Mouse (Mus musculus): ENCODE results near the gene Gm12185. TPM values are rescaled to one million over a fixed set of nuclear protein-coding genes. Genes with fewer than 3 reads are reported as not detected.
"Not testable (repeated sequence)": the region's sequence is repeated elsewhere in the genome, so short reads cannot be mapped to it uniquely, and the experiment has no call there.

Gm12185 gene
- polyA plus RNA-seq, 1 experiment from 2014 or later: not detected

- not testable (repeated sequence) for H3K36me3 ChIP-seq (ENCODE audit: control insufficient read depth, insufficient read depth, low read length); H3K4me3 ChIP-seq (ENCODE audit: low read depth, low read length); H3K27me3 ChIP-seq (ENCODE audit: control insufficient read depth, insufficient read depth, low read length); ATAC-seq (ENCODE audit: low FRiP score); DNase-seq (ENCODE audit: low spot score, missing footprints); H3K4me2 ChIP-seq; H3K27ac ChIP-seq (ENCODE audit: low read depth, low read length); H3K4me1 ChIP-seq (ENCODE audit: control insufficient read depth, insufficient read depth, low read length); H3K9ac ChIP-seq (ENCODE audit: low read length); H3K9me3 ChIP-seq (ENCODE audit: control insufficient read depth, low read length)
- WGBS: 84% methylated on average over 1 of the region's 1 CpGs
Measured at GRCm38 (mm10) chr11:48933422-48933821, 58.6 kb downstream of the Gm12185 start.

DNA sequence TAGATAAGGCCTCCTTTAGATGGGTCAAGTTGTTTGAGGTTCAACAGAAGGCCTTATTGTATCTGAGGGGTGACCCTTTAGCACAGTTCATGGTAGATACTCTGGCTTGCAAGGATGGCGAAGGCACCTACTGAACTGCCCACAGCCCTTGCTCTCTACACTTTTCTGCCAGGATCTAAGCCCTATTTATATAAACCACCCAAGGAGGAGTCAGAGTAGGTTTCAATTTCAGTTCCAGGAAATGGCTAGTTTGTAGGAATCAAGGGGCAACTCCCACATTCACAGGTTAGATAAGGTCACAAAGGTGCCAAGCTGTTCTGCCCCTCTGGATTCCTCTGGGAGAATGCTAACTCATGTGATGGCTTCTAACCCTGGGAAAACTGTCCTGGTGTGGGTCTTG is 64.0 kb downstream of the Gm12185 start:
- H3K4me3 ChIP-seq (ENCODE audit: low read depth, low read length); H3K36me3 ChIP-seq (ENCODE audit: control insufficient read depth, insufficient read depth, low read length); H3K27ac ChIP-seq (ENCODE audit: low read depth, low read length); H3K9me3 ChIP-seq (ENCODE audit: control insufficient read depth, low read length); H3K9ac ChIP-seq (ENCODE audit: low read length); H3K27me3 ChIP-seq (ENCODE audit: control insufficient read depth, insufficient read depth, low read length); H3K4me2 ChIP-seq; ATAC-seq (ENCODE audit: low FRiP score); DNase-seq (ENCODE audit: low spot score, missing footprints); H3K4me1 ChIP-seq (ENCODE audit: control insufficient read depth, insufficient read depth, low read length): not testable (repeated sequence)
- 89% methylated on average over 1 of the region's 1 CpGs for WGBS

DNA sequence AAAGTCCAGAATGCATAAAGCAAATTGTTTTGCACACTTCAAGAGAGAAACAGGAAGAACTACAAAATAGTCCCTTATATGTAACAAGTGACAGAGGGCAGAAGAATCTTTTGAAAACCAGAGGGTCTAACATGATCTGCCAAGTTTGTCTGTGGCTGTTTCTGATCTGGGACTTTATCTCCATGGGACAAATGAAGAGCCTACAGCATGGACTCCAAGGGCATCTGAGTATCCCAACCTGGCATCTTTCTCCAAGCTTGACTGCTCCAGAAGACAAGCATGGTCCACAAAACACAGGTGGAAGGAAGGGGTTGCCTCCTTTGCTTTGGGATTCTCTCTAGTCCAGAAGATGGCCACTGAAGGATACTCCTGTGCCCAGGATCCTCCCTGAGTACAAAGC is 65.6 kb downstream of the Gm12185 start:
- H3K4me3 ChIP-seq (ENCODE audit: low read depth, low read length); H3K36me3 ChIP-seq (ENCODE audit: control insufficient read depth, insufficient read depth, low read length); H3K9ac ChIP-seq (ENCODE audit: low read length); DNase-seq (ENCODE audit: low spot score, missing footprints); ATAC-seq (ENCODE audit: low FRiP score); H3K4me2 ChIP-seq; H3K9me3 ChIP-seq (ENCODE audit: control insufficient read depth, low read length); H3K27ac ChIP-seq (ENCODE audit: low read depth, low read length); H3K4me1 ChIP-seq (ENCODE audit: control insufficient read depth, insufficient read depth, low read length); H3K27me3 ChIP-seq (ENCODE audit: control insufficient read depth, insufficient read depth, low read length): not testable (repeated sequence)

GRCm38 (mm10) chr11:48923818-48924217 is 68.2 kb downstream of the Gm12185 start:
- H3K4me2 ChIP-seq; H3K36me3 ChIP-seq (ENCODE audit: control insufficient read depth, insufficient read depth, low read length); H3K9ac ChIP-seq (ENCODE audit: low read length); H3K4me3 ChIP-seq (ENCODE audit: low read depth, low read length); H3K27me3 ChIP-seq (ENCODE audit: control insufficient read depth, insufficient read depth, low read length); DNase-seq (ENCODE audit: low spot score, missing footprints); H3K27ac ChIP-seq (ENCODE audit: low read depth, low read length); ATAC-seq (ENCODE audit: low FRiP score); H3K4me1 ChIP-seq (ENCODE audit: control insufficient read depth, insufficient read depth, low read length); H3K9me3 ChIP-seq (ENCODE audit: control insufficient read depth, low read length): not testable (repeated sequence)
- 84% methylated on average over 5 of the region's 5 CpGs for WGBS

DNA sequence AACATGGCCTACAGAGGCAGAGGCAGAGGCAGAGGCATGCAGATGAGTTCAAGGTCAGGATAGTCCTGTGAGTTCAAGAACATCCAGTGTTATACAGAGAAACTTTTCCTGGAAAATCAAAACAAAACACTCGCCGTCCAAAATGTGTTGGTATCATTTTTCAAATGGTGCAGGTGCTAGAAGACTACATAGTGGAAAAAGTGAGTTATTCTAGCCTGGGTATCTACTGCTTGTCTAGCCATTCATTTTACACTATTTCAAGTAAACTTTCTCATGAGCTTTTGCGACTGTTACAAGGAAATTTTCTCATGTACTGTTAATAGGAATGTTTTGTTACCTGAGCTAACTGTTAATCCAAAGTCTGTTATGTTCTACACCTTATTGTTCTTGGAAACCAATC is 73.6 kb downstream of the Gm12185 start:
- Histone ChIP-seq H3K9me3 (ENCODE audit: control insufficient read depth, low read length) (no peaks in the 10 kb centered on the region), H3K27ac (ENCODE audit: low read depth, low read length) (no peak overlapping the region), H3K4me2 (no peak overlapping the region), H3K4me3 (ENCODE audit: low read depth, low read length) (no peak overlapping the region), H3K36me3 (ENCODE audit: control insufficient read depth, insufficient read depth, low read length) (no peaks in the 10 kb centered on the region), H3K27me3 (ENCODE audit: control insufficient read depth, insufficient read depth, low read length) (no peaks in the 10 kb centered on the region), H3K4me1 (ENCODE audit: control insufficient read depth, insufficient read depth, low read length) (no peaks in the 10 kb centered on the region), H3K9ac (ENCODE audit: low read length) (no peak overlapping the region)
- WGBS: 90% methylated on average over 3 of the region's 3 CpGs
- ATAC-seq (ENCODE audit: low FRiP score) (no peak), DNase-seq (ENCODE audit: low spot score, missing footprints) (no peak)

DNA sequence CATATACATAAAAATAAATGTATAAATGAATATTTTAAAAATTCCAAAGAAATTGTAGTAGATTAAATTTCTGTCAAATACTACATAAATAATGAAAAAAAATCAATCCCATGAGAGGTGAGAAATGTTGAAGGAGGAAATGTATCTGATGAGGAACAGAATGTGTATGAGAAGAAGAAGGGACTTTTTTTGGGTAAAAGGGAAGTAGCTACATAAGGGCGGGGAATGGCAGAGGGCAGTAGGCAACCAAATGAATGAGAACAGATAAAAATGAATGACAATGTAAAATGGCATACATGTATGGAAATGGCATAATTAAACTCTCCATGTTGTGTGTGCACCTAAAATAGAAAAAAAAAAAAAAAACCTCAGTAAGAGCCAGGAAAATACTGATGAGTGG is 78.4 kb downstream of the Gm12185 start:
- ATAC-seq (ENCODE audit: low FRiP score) (no peak), DNase-seq (ENCODE audit: low spot score, missing footprints) (no peak)
- no peaks in the 10 kb centered on the region for H3K27me3 ChIP-seq (ENCODE audit: control insufficient read depth, insufficient read depth, low read length)
- H3K9me3 ChIP-seq (ENCODE audit: control insufficient read depth, low read length): no peaks in the 10 kb centered on the region
- no peak overlapping the region for H3K27ac ChIP-seq (ENCODE audit: low read depth, low read length)
- no peak overlapping the region for H3K9ac ChIP-seq (ENCODE audit: low read length)
- H3K36me3 ChIP-seq (ENCODE audit: control insufficient read depth, insufficient read depth, low read length): no peaks in the 10 kb centered on the region
- H3K4me1 ChIP-seq (ENCODE audit: control insufficient read depth, insufficient read depth, low read length): no peaks in the 10 kb centered on the region
- no peak overlapping the region for H3K4me2 ChIP-seq
- no peak overlapping the region for H3K4me3 ChIP-seq (ENCODE audit: low read depth, low read length)
- 97% methylated on average over 1 of the region's 1 CpGs for WGBS

DNA sequence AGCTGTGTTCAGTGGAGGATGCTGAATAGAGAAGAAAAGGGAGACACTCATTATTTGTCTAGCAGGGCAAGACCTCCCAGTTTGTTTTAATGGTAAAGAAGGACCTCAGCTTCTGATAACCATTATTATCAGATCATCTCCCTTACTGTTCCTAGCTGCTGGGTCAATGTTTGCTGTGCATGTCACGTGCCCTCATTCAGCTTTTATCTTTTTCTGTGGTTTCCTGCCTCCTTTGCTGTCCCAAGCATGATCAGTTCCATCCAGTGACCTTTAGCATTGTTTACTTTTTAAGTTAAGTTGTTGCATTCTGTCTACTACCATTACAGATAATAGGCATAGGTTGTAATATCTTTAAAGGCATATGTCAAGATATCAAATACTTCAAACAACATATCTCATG is 83.6 kb downstream of the Gm12185 start:
- WGBS: 64% methylated on average over 1 of the region's 1 CpGs

DNA sequence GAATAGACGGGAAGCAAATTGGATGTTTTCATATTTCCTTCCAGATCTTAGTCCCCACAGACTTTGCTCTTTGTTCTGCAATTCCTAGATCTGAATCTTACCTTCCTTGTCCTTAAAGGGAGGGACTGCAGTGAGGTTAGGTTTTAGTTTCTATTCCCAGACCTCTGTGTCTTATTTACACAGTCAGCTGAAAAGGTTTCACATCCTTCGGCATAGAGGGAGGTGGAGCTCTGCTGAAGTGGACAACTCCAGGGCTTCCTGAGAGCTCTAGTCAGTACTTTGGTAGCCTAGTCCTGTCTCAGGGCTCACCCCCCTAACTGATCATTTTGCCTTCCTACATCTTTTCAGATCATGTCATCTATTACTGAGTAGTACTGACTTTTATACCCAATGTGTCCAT is 90.0 kb downstream of the Gm12185 start, which contains the start of gene Gm5431:
Gene Gm5431 (minus strand): TSS at position 194 of the 400 bp plus-strand sequence.
- DNase-seq (ENCODE audit: low spot score, missing footprints) (no peak), ATAC-seq (ENCODE audit: low FRiP score) (no peak)
- Histone ChIP-seq H3K4me1 (ENCODE audit: control insufficient read depth, insufficient read depth, low read length) (no peaks in the 10 kb centered on the region), H3K36me3 (ENCODE audit: control insufficient read depth, insufficient read depth, low read length) (no peaks in the 10 kb centered on the region), H3K4me3 (ENCODE audit: low read depth, low read length) (no peak within 1 kb of the TSS), H3K4me2 (no peak within 1 kb of the TSS), H3K27me3 (ENCODE audit: control insufficient read depth, insufficient read depth, low read length) (no peaks in the 10 kb centered on the region), H3K9ac (ENCODE audit: low read length) (no peak within 1 kb of the TSS), H3K9me3 (ENCODE audit: control insufficient read depth, low read length) (no peaks in the 10 kb centered on the region), H3K27ac (ENCODE audit: low read depth, low read length) (no peak within 1 kb of the TSS)
- 81% methylated on average over 2 of the region's 2 CpGs for WGBS

More for the DNA sequence above, 83.6 kb downstream of the Gm12185 start:
- H3K4me2 ChIP-seq: no peak overlapping the region
- no peak overlapping the region for H3K4me3 ChIP-seq (ENCODE audit: low read depth, low read length)
- no peaks in the 10 kb centered on the region for H3K27me3 ChIP-seq (ENCODE audit: control insufficient read depth, insufficient read depth, low read length)
- H3K4me1 ChIP-seq (ENCODE audit: control insufficient read depth, insufficient read depth, low read length): no peaks in the 10 kb centered on the region
- no peak overlapping the region for H3K27ac ChIP-seq (ENCODE audit: low read depth, low read length)
- no peaks in the 10 kb centered on the region for H3K36me3 ChIP-seq (ENCODE audit: control insufficient read depth, insufficient read depth, low read length)
- DNase-seq (ENCODE audit: low spot score, missing footprints): no peak
- no peaks in the 10 kb centered on the region for H3K9me3 ChIP-seq (ENCODE audit: control insufficient read depth, low read length)
- ATAC-seq (ENCODE audit: low FRiP score): no peak
- H3K9ac ChIP-seq (ENCODE audit: low read length): no peak overlapping the region

DNA sequence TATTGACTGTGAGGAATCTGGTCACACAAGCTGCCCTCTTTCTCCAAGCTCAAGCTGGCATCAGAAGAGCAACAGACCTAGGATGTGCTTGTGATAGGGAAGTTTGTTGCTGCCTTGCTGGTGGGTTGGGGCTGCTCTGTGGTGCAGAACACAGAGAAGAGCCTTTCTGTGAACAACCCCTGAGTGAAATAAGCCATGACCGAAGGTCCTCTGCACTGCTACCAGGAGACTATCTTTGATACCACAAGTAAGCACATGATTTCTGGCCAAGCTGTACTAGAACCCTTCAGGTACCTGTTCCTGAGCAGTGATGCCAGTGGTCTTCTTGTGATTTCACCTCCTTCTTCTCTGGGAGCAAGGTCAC is 90.5 kb downstream of the Gm12185 start:
- 95% methylated on average over 1 of the region's 1 CpGs for WGBS

More for the DNA sequence above, 90.5 kb downstream of the Gm12185 start:
- not testable (repeated sequence) for H3K4me3 ChIP-seq (ENCODE audit: low read depth, low read length); H3K27ac ChIP-seq (ENCODE audit: low read depth, low read length); H3K9ac ChIP-seq (ENCODE audit: low read length); H3K4me1 ChIP-seq (ENCODE audit: control insufficient read depth, insufficient read depth, low read length); H3K4me2 ChIP-seq; H3K27me3 ChIP-seq (ENCODE audit: control insufficient read depth, insufficient read depth, low read length); H3K9me3 ChIP-seq (ENCODE audit: control insufficient read depth, low read length); H3K36me3 ChIP-seq (ENCODE audit: control insufficient read depth, insufficient read depth, low read length); DNase-seq (ENCODE audit: low spot score, missing footprints); ATAC-seq (ENCODE audit: low FRiP score)
